Mouse (Mus musculus): Measurements from ENCODE around the gene Serpinb6a. TPM values are rescaled to one million over a fixed set of nuclear protein-coding genes. Genes with fewer than 3 reads are reported as not detected.
"Not testable (repeated sequence)": the region's sequence is repeated elsewhere in the genome, so short reads cannot be mapped to it uniquely, and the experiment has no call there.

Gene Serpinb6a
- polyA plus RNA-seq, 1 experiment: not detected

DNA sequence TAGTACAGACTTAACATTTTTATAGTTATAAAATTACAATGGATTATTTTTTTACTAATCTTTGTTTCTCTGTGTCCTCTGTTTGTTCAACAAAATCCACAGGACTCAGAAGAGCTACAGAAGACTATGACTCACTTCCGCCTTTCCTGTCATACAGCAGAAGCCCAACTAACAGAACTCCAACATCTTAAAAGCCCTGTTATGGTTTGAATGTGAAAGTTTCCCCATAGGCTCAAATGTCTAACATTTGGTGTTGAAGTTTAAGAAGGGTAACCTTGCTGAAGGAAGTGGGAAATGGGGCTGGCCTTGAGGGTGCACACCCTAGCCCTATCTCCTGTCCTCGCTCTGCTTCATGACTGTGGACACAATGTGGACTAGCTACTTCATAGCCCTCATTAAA is 42.8 kb downstream of the Serpinb6a start:
- no peak overlapping the region for H3K27ac ChIP-seq (ENCODE audit: insufficient read depth, low read depth, low read length)
- 96% methylated on average over 2 of the region's 2 CpGs for WGBS
- TF ChIP-seq CTCF (IDR thresholded peaks at IDR 0.05; ENCODE audit: insufficient read depth, low read depth, low read length) (no peak), POLR2A (IDR thresholded peaks at IDR 0.05; ENCODE audit: insufficient read depth, low read depth, low read length) (no peak)
- 0 out of 2 replicates have a peak, but pooled peaks cover 2% of the 10 kb centered on the region for H3K4me1 ChIP-seq (ENCODE audit: control insufficient read depth, insufficient read depth, low read length)
- H3K4me3 ChIP-seq (ENCODE audit: insufficient read depth, low read depth, low read length): no peak overlapping the region

DNA sequence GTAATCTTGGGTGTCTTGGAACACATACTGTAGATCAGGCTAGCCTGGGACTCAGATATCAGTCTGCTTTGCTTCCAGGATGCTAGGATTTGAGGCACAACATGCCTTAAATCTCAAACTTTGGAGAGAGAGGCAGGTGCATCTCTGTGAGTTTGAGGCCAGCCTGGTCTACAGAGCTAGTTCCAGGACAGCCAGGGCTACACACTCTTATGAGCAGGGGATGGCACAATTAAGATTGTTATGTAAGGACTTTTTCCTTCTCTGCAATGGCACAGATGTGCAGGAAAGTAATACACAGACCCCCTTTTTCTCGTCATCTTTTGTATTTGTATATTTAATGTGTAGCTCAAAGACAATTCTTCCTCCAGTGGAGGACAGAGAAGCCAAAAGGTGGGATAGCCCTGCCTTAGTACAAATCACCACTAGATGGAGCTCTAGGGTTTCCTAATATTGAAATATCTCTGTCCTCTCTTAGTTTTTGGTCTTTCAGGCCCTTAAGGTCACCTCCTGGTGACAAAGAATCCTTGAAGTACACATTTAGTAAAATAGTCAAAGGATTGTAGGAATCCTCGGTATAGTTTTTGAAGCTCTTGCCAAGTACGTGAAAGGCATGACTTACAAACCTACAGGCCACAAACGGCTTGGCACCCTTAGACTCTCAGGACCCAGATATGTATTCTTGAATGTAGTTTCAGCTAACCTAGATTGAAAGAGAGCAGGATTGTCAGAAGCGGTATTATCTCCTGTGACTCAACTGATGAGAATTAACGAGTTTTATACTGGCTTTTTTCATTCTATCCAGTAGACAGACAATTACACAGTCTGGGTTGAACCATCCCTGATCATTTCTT is 45.8 kb downstream of the Serpinb6a start:
- TF ChIP-seq POLR2A (IDR thresholded peaks at IDR 0.05; ENCODE audit: insufficient read depth, low read depth, low read length) (no peak), CTCF (IDR thresholded peaks at IDR 0.05; ENCODE audit: insufficient read depth, low read depth, low read length) (no peak)
- no peak overlapping the region for H3K27ac ChIP-seq (ENCODE audit: insufficient read depth, low read depth, low read length)
- no peaks in the 10 kb centered on the region for H3K4me1 ChIP-seq (ENCODE audit: control insufficient read depth, insufficient read depth, low read length)
- H3K4me3 ChIP-seq (ENCODE audit: insufficient read depth, low read depth, low read length): no peak overlapping the region
- WGBS: 37% methylated on average over 6 of the region's 6 CpGs

GRCm38 (mm10) chr13:33952947-33953346 is 49.6 kb downstream of the Serpinb6a start:
- H3K4me1 ChIP-seq (ENCODE audit: control insufficient read depth, insufficient read depth, low read length): no peaks in the 10 kb centered on the region
- WGBS: 89% methylated on average over 2 of the region's 2 CpGs
- no peak for TF ChIP-seq CTCF (IDR thresholded peaks at IDR 0.05; ENCODE audit: insufficient read depth, low read depth, low read length)
- no peak for TF ChIP-seq POLR2A (IDR thresholded peaks at IDR 0.05; ENCODE audit: insufficient read depth, low read depth, low read length)
- no peak overlapping the region for H3K4me3 ChIP-seq (ENCODE audit: insufficient read depth, low read depth, low read length)
- H3K27ac ChIP-seq (ENCODE audit: insufficient read depth, low read depth, low read length): no peak overlapping the region

GRCm38 (mm10) chr13:33952075-33952449 is 50.5 kb downstream of the Serpinb6a start:
- no peak overlapping the region for H3K27ac ChIP-seq (ENCODE audit: insufficient read depth, low read depth, low read length)
- no peaks in the 10 kb centered on the region for H3K4me1 ChIP-seq (ENCODE audit: control insufficient read depth, insufficient read depth, low read length)
- H3K4me3 ChIP-seq (ENCODE audit: insufficient read depth, low read depth, low read length): no peak overlapping the region
- TF ChIP-seq POLR2A (IDR thresholded peaks at IDR 0.05; ENCODE audit: insufficient read depth, low read depth, low read length) (no peak), CTCF (IDR thresholded peaks at IDR 0.05; ENCODE audit: insufficient read depth, low read depth, low read length) (no peak)
- WGBS: 92% methylated on average over 1 of the region's 1 CpGs

DNA sequence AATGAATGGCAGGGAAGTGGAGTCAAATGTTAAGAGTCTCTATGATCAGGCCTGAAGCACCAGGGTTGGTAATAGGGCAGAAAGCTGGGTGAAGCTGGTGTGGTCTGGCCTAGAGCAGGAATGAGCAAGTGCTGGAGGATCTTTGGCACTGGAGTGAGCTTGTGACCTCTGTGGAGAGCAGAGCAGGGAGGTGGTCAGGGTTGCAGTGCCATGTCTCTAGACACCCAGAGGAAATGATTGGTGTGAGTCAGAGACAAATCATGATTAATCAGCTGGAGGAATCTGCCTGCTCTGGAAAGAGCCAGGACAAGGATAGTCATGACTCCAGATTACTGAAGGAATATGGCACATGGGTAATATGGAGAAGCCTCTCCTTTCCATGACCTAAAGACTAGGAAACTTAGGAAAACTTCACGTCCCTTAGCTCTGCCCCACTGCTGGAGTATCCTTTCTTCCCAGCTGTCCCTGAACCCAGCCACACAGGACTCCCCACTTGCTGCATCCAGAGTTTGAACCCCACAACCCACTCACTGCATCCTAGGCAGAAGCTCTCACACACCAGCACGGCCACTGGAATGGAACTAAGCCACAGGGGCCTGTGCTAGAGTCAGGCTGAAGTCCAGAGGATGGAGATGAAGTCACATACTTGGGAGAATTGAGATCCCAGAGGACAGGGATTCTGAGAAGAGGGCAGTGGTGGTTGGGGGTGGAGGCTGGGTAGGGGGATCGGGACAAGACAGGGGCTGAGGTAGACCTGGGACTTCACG is 51.1 kb downstream of the Serpinb6a start:
- WGBS: 94% methylated on average over 4 of the region's 4 CpGs
- no peak for TF ChIP-seq CTCF (IDR thresholded peaks at IDR 0.05; ENCODE audit: insufficient read depth, low read depth, low read length)
- TF ChIP-seq POLR2A (IDR thresholded peaks at IDR 0.05; ENCODE audit: insufficient read depth, low read depth, low read length): no peak
- Histone ChIP-seq H3K4me1 (ENCODE audit: control insufficient read depth, insufficient read depth, low read length) (no peaks in the 10 kb centered on the region), H3K4me3 (ENCODE audit: insufficient read depth, low read depth, low read length) (no peak overlapping the region), H3K27ac (ENCODE audit: insufficient read depth, low read depth, low read length) (no peak overlapping the region)

GRCm38 (mm10) chr13:33942212-33942779 is 60.3 kb downstream of the Serpinb6a start:
- 38% methylated on average over 4 of the region's 4 CpGs for WGBS
- no peak for TF ChIP-seq CTCF (IDR thresholded peaks at IDR 0.05; ENCODE audit: insufficient read depth, low read depth, low read length)
- TF ChIP-seq POLR2A (IDR thresholded peaks at IDR 0.05; ENCODE audit: insufficient read depth, low read depth, low read length): no peak
- H3K4me3 ChIP-seq (ENCODE audit: insufficient read depth, low read depth, low read length): no peak overlapping the region
- H3K4me1 ChIP-seq (ENCODE audit: control insufficient read depth, insufficient read depth, low read length): no peaks in the 10 kb centered on the region
- no peak overlapping the region for H3K27ac ChIP-seq (ENCODE audit: insufficient read depth, low read depth, low read length)

- TF ChIP-seq CTCF (IDR thresholded peaks at IDR 0.05; ENCODE audit: insufficient read depth, low read depth, low read length): no peak
- no peak for TF ChIP-seq POLR2A (IDR thresholded peaks at IDR 0.05; ENCODE audit: insufficient read depth, low read depth, low read length)
- no peaks in the 10 kb centered on the region for H3K4me1 ChIP-seq (ENCODE audit: control insufficient read depth, insufficient read depth, low read length)
- WGBS: 91% methylated on average over 5 of the region's 5 CpGs
- no peak overlapping the region for H3K27ac ChIP-seq (ENCODE audit: insufficient read depth, low read depth, low read length)
- H3K4me3 ChIP-seq (ENCODE audit: insufficient read depth, low read depth, low read length): no peak overlapping the region
Measured at GRCm38 (mm10) chr13:33941288-33941808, 61.2 kb downstream of the Serpinb6a start.

- H3K4me1 ChIP-seq (ENCODE audit: control insufficient read depth, insufficient read depth, low read length); H3K27ac ChIP-seq (ENCODE audit: insufficient read depth, low read depth, low read length); H3K4me3 ChIP-seq (ENCODE audit: insufficient read depth, low read depth, low read length): not testable (repeated sequence)
Measured at GRCm38 (mm10) chr13:33937587-33937986, 65.0 kb downstream of the Serpinb6a start.

DNA sequence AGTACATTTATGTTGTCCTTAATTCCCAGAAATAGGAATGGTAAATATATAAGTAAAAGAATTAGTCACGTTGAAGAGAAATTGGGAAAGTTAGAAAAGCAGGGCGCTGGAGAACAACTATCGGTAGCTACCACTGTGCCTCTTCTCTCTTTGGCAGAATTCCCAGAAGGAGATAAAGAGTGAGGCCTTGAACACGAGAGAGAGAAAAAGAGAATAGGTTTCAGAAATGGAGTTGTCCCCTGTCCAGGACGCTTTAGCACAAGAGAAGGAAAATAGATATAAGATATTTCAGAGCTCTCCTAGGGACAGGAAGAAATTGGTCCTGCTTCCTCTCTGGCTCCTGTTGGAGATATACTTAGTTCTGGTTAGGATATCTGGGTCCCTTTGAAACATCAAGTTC is 65.4 kb downstream of the Serpinb6a start:
- Histone ChIP-seq H3K4me3 (ENCODE audit: insufficient read depth, low read depth, low read length) (no peak overlapping the region), H3K27ac (ENCODE audit: insufficient read depth, low read depth, low read length) (no peak overlapping the region), H3K4me1 (ENCODE audit: control insufficient read depth, insufficient read depth, low read length) (no peaks in the 10 kb centered on the region)
- TF ChIP-seq POLR2A (IDR thresholded peaks at IDR 0.05; ENCODE audit: insufficient read depth, low read depth, low read length) (no peak), CTCF (IDR thresholded peaks at IDR 0.05; ENCODE audit: insufficient read depth, low read depth, low read length) (no peak)
- 49% methylated on average over 5 of the region's 5 CpGs for WGBS

All from olfactory bulb, adult 2 months (tissue).